Mouse (Mus musculus) spleen, adult 18-20 months (tissue): Measurements from ENCODE around the gene Atp6ap1l.
"Not testable (repeated sequence)": the region's sequence is repeated elsewhere in the genome, so short reads cannot be mapped to it uniquely, and the experiment has no call there.

Experiments
- DNase-seq, 2 experiments: peaks; one replicate each; pipeline ENCODE4 v3.0.0; 2022; ENCODE audit warnings: mixed read lengths in 2 of 2

The Atp6ap1l gene

DNA sequence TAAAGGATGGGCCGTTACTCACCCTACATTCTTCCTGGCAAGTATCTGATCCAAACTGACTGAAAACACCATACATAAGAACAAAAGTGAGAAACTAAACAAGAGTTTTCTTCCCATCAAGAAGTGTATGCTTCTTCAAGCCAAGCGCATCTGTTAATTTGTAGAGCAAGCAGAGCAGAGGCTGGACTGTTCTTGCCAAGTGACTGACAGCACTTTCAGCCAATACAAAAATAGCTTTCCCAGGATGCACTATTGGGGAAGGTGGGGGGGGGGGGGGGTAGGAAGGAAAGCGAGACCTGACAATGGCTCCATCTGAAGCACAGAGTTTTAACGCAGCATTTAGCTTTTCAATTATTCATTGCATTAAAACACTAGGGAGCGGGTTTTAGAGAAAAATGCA lies at the start of gene Atp6ap1l:
Gene Atp6ap1l (minus strand): TSS at position 180 of the 400 bp plus-strand sequence.
- no peak for DNase-seq

DNA sequence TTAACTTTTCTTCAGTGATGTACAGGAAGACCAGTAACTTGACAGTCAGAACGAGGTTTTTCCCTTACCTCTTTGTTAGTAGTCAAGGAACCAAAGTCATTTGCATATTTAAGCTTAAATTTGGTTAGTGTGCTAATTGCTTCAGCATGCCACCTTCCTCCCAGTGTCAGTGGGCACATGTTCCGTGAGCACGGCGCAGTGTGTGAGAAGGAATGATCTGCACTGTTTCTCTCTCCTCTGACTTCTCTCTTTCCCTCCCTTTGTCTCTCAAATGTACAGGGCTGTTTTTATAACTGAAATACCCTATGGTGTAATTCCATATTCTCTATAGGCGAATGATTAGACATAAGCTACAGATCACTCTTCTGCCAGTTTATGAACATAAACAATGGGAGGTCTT lies 34.4 kb upstream of the Atp6ap1l start:
- DNase-seq: no peak

- DNase-seq: no peak
Observed at GRCm38 (mm10) chr13:90939192-90939591, 34.0 kb upstream of the Atp6ap1l start.

- DNase-seq: no peak
Observed at GRCm38 (mm10) chr13:90935852-90936251, 30.7 kb upstream of the Atp6ap1l start.

DNA sequence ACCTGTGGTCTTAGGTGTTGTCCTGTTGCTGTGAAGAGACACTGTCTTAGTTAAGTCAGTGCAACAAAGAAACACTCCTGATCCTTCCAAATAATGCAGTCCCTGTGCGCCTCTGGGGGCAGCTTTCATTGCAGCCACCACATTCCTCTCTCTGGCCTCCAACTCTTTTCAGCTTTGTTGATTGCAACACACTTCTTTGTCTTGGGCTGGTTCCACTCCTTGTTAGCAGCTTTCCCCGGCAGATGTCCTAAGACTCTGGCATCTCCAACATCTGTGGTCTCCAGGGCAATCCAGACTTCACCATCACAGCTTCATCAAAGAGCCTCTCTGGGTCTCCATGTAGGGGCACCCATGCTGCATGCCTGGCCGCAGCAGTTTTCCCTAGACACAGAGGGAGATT lies 28.1 kb upstream of the Atp6ap1l start:
- DNase-seq: no peak

GRCm38 (mm10) chr13:90929847-90930246 lies 24.7 kb upstream of the Atp6ap1l start:
- peak; percentile 13 to 69 for DNase-seq

DNA sequence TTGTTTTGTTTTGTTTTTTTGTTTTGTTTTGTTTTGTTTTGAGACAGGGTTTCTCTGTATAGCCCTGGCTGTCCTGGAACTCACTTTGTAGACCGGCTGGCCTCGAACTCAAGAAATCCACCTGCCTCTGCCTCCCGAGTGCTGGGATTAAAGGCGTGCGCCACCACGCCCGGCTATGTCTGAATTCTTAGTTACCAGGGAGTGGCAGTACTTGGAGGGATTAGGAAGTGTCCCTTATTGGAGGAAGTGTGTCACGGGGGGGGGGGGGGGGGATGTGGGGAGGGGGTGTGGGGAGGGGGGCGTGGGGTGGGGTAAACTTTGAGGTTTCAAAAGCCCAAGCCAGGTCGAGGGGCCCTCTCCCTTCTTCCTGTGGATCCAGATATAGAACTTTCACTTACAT lies 23.1 kb upstream of the Atp6ap1l start:
- DNase-seq: not testable (repeated sequence)

DNA sequence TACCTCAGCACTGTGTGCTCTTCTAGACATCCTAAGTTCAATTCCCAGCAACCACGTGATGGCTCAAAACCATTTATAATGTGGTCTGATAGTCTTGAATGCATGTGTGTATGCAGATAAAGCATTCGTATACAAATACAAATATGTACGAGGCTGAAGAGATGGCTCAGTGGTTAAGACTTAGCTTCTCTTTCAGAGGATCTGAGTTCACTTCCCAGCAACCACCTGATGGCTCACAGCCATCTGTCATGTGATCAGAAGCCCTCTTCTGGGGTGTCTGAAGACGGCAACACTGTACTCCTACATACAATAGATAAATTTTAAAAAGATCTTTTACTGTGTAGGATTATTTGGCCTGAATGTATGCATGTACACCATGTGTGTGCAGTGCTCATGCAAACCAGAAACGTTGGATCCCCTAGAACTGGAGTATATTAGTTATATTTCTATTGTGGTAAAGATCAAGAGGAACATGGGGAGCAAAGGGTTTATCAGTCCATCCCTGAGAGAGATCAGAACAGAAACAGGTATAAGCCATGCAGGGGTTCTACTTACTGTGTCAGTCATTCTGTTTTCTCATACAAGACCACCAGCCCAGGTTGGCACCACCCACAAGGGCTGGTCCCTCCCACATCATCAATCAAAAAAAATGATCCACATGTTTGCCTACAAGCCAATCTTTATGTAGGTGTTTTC lies 21.9 kb upstream of the Atp6ap1l start:
- DNase-seq: no peak

GRCm38 (mm10) chr13:90926125-90926765 lies 21.1 kb upstream of the Atp6ap1l start:
- DNase-seq: no peak

DNA sequence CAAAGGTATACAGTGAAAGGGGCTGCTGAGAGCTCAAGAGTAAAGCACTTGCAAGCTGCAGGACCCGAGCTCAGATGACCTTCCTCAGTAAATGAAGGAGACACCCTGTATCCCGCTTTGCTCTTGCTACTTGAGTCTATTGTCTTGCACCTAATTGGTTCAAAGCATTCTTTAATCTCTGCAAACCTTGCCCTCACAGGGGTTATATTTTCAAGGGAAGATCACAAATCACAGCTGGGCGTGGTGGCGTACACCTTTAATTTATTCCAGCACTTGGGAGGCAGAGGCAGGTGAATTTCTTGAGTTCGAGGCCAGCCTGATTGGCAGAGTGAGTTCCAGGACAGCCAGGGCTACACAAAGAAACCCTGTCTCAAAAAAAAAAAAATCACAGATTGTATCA lies 20.0 kb upstream of the Atp6ap1l start:
- no peak for DNase-seq

DNA sequence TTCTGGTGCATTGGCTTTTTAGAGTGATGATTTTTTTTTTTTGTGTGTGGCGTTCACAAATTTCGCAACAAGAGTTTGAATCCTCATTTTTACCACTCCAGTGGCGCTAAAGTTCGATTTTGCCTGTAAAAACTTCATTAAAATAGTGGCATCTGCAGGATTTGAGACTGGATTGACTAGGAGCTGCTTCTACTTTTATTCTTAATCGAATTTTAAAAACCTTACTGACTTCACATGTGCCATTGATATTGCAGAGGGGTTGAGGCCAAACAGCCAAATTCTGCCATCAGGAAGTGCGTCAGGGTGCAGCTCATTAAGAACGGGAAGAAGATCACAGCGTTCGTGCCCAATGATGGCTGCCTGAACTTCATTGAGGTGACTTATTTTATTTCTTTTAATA lies 18.9 kb upstream of the Atp6ap1l start:
- no peak for DNase-seq

GRCm38 (mm10) chr13:90923617-90924016 lies 18.5 kb upstream of the Atp6ap1l start:
- DNase-seq: not testable (repeated sequence)

DNA sequence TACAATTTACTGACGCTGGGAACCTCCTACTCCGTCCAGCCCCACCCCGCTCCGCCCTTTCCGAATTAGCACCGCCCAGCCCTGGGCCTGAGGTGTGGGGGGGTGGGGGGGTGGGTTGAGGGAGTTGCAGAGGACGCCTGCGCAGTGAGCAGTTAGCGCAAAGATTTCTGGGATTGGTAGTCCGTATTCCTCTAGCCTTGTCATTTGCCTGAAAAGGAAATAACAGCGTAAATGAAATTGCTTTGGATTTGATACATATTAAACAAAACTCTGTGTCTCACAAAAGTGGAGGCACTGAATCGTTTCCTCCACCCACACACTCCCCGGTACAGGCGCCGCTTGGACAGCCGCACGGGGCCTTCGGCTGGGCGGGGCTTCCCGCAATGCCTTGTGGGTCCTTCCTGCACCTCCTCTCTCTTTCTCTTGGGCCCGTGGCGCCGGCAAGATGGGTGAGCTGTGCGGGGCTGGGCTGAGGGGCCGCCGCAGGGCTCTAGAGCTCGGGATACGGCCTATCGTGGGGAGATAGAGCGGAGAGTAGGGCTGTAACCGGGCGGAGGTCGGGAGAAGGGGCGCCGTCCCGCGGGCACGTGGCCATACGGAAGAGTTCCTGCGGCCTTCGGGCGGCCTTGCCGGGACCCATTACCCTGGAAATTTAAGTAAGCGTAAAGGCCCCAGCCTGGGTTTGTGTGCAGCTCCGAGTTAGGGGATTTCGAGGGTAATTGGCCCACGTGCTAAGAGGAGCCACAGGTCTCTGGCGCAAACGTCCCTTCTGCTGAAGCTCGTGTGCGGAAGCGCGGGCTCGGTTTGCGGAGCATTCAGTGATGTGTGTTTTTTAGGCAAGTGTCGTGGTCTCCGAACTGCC lies 17.8 kb upstream of the Atp6ap1l start, which contains the start of gene Rps23:
Gene Rps23 (plus strand): TSS at position 208 of the 862 bp plus-strand sequence.
- DNase-seq: peak; percentile 80 to 91

DNA sequence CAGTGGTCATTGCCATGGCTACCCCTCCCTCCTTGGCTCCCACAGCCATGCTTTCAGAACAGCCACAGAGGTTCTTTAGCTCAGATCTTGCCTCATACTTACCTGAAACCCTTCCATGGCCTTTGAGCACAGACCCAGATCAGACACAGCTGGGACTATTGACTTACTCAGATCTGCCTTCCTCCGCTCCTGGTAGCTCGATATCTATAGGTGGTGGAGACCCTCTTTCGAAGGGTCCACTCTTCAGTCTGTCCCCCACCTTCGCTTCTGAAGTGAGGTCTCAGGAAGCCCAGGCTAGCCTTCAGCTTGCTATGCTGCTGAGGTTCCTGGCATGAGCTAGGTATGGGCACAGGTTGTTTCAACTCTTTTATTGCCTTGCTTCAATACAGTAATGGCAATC lies 9.6 kb upstream of the Atp6ap1l start:
- no peak for DNase-seq

- DNase-seq: no peak
Observed at GRCm38 (mm10) chr13:90913675-90914192, 8.6 kb upstream of the Atp6ap1l start.

GRCm38 (mm10) chr13:90912760-90913674 lies 7.9 kb upstream of the Atp6ap1l start:
- no peak for DNase-seq

DNA sequence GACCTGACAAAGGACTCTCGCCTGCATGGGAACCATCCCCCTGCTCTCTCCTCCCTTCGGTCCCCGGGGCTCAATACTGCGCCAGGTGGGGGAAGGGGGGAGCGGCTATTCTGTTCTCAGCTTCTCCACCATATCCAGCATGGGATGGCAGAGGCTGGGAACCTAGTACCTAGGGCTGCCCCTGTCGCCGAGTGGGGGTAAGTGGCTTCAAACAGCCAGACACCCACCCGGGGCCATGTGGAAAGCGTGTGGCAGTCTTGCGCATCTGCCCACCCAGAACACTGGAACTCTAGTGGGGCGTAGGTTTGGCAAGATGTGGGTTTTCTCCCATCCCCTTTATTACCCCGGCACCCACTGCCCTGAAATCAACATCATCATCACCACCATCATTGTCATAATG lies 2.2 kb upstream of the Atp6ap1l start:
- DNase-seq: no peak

GRCm38 (mm10) chr13:90896821-90897220 lies 8.3 kb downstream of the Atp6ap1l start:
- DNase-seq: no peak

GRCm38 (mm10) chr13:90896098-90896497 lies 9.1 kb downstream of the Atp6ap1l start:
- DNase-seq: no peak

GRCm38 (mm10) chr13:90894819-90895218 lies 10.3 kb downstream of the Atp6ap1l start:
- no peak for DNase-seq

GRCm38 (mm10) chr13:90890111-90890510 lies 15.0 kb downstream of the Atp6ap1l start:
- DNase-seq: no peak

DNA sequence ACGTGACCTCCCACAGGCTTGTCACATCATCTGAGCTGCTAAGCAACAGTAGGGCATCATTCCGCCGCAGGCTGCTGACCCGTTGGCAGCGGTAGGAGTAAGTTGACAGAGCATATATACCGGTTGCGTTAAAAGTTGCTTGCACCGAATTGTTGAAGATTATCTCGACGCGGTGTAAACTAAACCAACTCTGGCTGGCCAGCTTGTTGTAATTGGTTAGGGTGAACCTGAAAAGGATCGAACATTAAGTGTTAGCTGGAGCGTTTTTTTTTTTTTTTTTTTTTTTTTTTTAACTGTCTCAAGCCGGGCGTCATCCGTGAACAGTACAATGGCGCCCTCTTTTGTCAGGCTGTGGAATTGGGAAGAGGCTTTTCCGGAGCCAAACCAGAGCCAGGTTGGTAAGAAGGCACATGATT lies 18.6 kb downstream of the Atp6ap1l start:
- DNase-seq: peak in 1 of 2 experiments; percentile 42
